Mouse (Mus musculus) brain, adult 2 months (tissue): ENCODE data around the gene Deaf1.

Experiments
- DNase-seq: peaks from one replicate; pipeline ENCODE4 v3.0.0; 2011; ENCODE audit warnings: low read depth, low spot score

Deaf1 gene

DNA sequence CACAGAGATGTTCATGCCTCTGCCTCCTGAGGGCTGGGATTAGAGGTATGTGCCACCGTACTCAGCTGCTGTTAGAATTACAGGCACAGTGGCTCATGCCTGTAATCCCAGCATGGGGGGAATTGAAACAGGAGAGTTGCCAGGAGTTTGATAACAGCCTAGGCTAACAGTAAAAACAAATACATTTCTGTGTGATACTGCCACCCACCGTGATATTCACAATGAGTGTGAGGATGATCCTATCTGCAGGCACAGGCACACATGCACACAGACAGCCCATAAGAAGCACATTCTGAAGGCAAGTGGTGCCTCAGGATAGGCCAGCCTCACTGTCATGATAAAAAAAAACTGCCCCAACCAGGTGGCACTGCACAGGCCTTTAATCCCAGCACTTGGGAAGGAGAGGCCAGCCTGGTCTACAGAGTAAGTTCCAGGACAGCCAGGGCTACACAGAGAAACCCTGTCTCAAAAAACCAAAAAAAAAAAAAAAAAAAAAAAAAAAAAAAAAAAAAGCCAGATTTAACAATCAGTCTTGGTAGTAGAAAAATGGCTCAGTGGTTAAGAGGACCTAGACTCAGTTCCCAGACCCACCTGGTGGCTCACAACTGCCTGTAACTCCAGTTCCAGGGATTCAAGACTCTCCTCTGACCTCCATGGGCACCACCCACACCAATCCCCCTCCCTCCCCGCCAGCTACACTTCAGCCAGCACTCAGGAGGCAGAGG, 29.4 kb downstream of the Deaf1 start:
- DNase-seq = no peak

- no peak for DNase-seq
These were observed 33.0 kb downstream of the Deaf1 start for GRCm38 (mm10) chr7:141294479-141294878.

GRCm38 (mm10) chr7:141293852-141294471, 33.5 kb downstream of the Deaf1 start:
- peak; percentile 33 for DNase-seq

DNA sequence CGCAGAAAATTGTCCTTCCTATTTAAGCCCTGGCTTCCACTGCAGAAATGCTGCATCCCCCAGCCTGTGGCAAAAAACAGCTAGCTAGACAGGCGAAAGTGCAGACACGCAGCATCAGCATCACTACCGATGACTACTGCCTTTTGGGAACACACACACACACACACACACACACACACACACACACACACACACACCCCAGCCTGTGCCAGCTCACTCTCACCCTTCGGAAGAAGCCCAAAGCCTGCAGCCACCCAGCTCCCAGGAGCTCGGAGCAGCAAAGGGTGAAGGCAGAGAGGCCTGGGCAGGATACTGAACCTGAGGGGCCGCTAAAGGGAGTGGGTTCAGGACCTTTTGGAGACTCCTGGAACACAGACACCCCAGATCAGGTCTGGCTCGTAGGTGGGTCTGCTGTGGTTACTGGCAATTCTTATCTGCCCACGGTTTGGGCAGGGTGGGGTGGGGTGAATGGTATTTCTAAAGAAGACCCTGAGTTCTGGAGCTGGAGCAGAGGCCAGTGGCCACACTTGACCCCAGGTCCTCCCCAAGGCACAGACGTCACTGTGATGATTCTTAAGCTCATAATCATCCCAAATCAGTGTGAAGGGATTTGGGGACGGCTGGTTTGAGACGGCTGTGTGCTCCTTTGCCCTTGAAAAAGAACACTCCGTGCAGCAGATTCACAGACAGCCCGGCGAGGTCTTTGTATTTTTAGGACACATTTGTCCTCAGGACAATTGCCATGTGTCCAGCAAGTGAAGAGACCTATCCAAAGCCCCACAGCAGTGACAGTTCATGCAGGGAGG, 34.7 kb downstream of the Deaf1 start:
- DNase-seq = peak; percentile 52

DNA sequence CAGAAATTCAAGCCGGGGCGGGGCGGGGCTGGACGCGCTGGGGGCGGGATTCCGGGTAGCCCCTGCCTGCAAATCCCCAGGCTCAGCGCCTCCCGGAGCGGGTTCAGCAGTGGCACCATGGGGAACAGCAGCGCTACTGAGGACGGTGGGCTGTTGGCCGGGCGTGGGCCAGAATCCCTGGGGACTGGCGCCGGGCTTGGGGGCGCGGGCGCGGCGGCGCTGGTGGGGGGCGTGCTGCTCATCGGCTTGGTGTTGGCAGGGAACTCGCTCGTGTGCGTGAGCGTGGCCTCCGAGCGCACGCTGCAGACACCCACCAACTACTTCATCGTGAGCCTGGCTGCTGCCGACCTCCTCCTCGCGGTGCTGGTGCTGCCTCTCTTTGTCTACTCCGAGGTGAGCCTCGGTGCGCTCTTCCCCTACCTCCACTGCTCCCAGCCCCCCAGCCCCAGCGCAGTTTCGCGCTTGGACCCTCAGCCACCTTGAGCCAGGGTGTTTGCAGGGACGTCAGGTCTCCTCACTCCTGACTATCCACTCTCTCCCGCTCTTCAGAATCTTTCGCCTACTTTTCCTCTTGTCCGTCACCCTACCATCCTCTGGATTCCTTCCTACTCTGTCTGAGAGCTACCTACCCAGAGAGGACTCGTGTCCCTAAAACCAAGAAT, 35.4 kb downstream of the Deaf1 start, which contains the start of gene Drd4:
Gene Drd4, plus strand, starts transcription at position 86 of the 662 bp plus-strand sequence.
- DNase-seq = peak; percentile 49

DNA sequence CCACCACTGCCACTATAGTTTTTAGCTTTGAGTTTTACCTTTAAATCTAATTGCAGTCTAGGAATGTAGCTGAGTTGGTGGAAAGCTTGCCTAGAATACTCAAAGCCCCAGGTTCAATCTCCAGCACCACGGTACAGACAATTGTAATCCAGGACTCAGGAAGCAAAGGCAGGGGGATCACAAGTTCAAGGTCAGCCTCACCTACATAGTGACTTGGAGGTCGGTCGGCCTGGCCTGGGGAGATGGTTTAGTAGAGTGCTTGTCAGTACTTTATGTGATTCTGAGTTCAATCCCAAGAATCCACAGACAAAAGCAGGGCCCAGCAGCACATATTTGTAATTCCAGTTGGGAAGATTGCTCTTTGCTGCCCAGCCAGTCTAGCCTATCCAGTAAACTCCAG, 39.4 kb downstream of the Deaf1 start:
- DNase-seq = no peak

DNA sequence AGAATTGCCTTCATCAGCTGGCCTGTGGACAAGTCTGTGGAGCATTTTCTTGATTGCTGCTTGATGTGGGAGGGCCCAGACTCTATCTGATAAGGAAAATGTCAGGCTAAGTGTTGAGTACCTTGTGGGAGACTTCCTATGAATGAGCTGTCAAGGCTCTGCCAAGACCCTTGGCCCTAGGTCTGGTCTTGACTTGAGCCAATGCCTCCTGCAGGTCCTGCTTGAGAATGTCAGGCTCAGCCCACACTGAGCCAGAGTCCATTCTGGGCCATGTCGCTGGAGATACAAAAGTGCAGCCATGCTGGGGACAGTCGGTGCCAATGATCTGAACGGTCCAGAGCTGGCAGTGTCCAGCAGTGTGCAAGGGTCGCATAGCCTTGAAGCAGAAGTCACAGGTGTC, 44.7 kb downstream of the Deaf1 start:
- DNase-seq = no peak

- no peak for DNase-seq
These were observed 46.0 kb downstream of the Deaf1 start for GRCm38 (mm10) chr7:141281442-141281841.

GRCm38 (mm10) chr7:141278766-141279590, 48.5 kb downstream of the Deaf1 start, which contains the start of gene Sct:
TSS of gene Sct (minus strand) at chr7:141279133.
- DNase-seq = peak; percentile 72

GRCm38 (mm10) chr7:141277701-141278678, 49.5 kb downstream of the Deaf1 start:
- no peak for DNase-seq

- no peak for DNase-seq
These were observed 50.9 kb downstream of the Deaf1 start, which contains the start of gene Cdhr5 for GRCm38 (mm10) chr7:141276546-141276945. TSS of gene Cdhr5 (minus strand) at chr7:141276786.

DNA sequence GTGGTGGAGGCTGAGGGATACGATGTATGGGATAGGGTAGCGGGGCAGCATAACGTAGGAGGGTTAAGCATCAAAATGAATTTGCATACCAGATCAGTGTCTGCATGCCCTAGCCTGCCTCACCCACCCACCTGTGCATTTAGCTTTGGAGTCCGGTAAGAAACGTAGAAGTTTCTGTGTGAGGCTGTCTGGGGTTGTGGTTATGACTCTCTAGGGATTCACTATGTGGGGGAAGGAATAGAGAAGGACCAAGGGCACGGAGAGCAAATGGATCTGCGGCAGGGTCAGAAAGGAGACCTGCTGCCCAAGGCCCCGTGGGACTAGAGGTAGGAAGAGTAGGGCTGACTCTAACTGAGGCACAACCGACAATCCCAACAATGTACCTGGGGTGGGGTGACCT, 52.1 kb downstream of the Deaf1 start:
- DNase-seq = no peak

DNA sequence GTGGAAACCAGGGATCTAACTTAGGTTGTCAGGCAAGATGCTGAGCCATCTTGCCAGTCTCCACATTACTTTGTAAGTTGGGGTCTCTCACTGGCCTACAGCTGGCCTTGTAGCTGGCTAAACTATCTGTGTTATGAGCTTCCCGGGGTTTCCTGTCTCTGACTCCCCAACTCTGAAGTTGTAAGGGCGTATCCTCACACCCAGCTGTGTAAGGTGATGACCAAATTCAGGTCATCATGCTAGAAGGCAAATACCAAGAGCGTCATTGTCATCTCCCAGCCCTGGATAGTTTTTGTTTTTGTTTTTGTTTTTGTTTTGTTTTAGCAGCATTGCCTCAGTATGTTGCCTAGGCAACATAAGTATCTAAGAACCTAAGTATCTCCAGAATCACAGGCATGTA, 56.9 kb downstream of the Deaf1 start:
- DNase-seq = no peak

DNA sequence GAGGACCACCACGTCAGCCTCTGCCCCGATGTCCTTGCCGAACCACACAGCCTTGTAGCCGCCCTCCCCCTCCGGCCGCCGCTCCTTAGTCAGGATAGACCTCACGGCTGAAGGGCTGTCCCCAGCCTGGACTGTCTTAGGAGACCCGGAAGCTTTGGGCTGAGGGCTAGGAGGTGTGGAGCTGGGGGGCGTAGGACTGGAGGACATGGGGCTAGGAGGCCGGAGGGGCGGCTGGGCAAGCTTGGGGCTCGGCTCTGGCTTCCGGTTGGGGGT, 58.3 kb downstream of the Deaf1 start:
- DNase-seq = no peak

DNA sequence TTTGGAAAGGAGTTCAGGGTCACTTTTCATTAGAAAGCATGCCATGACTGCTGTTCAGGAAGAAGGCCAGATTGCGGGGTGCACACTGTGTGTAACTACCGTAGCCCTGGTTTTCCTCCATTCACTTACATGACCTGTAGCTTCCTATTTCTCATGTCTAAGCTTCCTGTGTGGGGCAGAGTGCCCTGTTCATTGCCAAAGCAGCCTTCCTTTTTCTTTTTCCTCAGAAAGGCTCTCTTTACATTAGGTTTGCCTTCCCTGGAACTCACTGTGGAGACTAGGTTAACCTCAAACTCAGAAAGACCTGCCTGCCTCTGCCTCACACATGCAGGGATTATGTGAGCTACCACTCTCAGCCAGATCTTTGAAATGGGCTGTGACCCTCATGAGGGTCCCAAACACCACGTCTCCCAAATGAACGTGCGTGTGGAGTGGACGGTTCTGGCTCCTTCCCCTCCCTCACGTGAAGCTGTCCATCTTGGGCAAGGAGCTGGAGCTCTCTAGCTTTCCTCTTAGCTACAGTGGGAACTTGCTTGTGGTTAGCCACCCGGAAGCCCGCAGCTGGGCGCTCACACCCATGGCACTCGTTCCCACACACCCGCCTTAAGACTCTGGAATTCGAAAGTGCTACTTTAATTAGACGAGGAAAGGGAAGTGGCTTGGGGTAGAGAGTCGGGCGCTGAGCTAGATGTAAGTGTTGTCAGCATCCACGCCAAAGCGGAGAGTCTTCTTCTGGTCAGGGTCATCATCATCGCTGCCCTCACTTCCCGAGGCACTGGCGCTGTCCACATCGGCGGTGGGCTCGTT, 58.8 kb downstream of the Deaf1 start:
- DNase-seq = no peak

GRCm38 (mm10) chr7:141265739-141266561, 61.5 kb downstream of the Deaf1 start, which contains the start of gene Irf7:
TSS of gene Irf7 (minus strand) at chr7:141266481.
- peak; percentile 65 for DNase-seq

DNA sequence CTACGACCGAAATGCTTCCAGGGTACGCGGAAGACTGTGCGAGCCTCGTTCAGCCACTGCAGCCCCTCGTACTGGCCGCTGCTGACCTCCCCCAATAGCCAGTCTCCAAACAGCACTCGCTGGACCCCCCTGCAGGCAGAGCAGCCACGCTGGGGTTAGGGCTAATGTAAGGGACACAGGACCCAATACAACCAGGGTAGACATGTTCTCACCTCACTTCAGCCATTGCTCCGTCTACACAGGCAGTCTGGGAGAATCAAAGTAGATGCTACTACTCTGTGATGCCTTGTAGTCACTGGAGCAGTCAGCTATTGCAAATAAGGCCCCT, 62.1 kb downstream of the Deaf1 start:
- no peak for DNase-seq

GRCm38 (mm10) chr7:141264761-141265410, 62.6 kb downstream of the Deaf1 start:
- DNase-seq = peak; percentile 35
